Mouse (Mus musculus) kidney, embryonic 15.5 days (tissue): ENCODE measurements around the gene Atg7. TPM values are rescaled to one million over a fixed set of nuclear protein-coding genes. Genes with fewer than 3 reads are reported as not detected.

Experiments
- ATAC-seq: fragments of 200-750 bp; cut with Nextera tagmentation; replicated peaks from 2 replicates; pipeline ENCODE4 v1.8.0; 2017; ENCODE audit warnings: moderate TSS enrichment; ENCODE audit not compliant: low FRiP score
- H3K27ac ChIP-seq: fragments of 300-500 bp; sonication (generic); 2 replicates; pipeline ENCODE4 v1.5.1; 2015; ENCODE audit warnings: mild to moderate bottlenecking, inconsistent platforms
- H3K27me3 ChIP-seq: fragments of 300-500 bp; sonication (generic); 2 replicates; pipeline ENCODE4 v1.6.1; 2015; ENCODE audit warnings: inconsistent platforms
- H3K36me3 ChIP-seq: fragments of 300-500 bp; sonication (generic); 2 replicates; pipeline ENCODE4 v1.6.1; 2015; ENCODE audit warnings: inconsistent platforms
- H3K4me1 ChIP-seq: fragments of 300-500 bp; sonication (generic); 2 replicates; pipeline ENCODE4 v1.6.1; 2015; ENCODE audit warnings: inconsistent platforms
- H3K4me2 ChIP-seq: fragments of 300-500 bp; sonication (generic); 2 replicates; pipeline ENCODE4 v1.6.1; 2015; ENCODE audit warnings: moderate library complexity, mild to moderate bottlenecking, inconsistent platforms
- H3K4me3 ChIP-seq: fragments of 300-500 bp; sonication (generic); replicated peaks from 2 replicates; pipeline ENCODE4 v1.5.1; 2015; ENCODE audit warnings: mild to moderate bottlenecking, inconsistent platforms
- H3K9ac ChIP-seq: fragments of 300-500 bp; sonication (generic); 2 replicates; pipeline ENCODE4 v1.6.1; 2015; ENCODE audit warnings: mild to moderate bottlenecking, inconsistent platforms
- H3K9me3 ChIP-seq: fragments of 300-500 bp; sonication (generic); replicated peaks from 2 replicates; pipeline ENCODE4 v1.6.1; 2016; ENCODE audit warnings: inconsistent platforms
- WGBS: fragments of 180-500 bp; shearing (Covaris S2); methylation state at CpG from one replicate; pipeline ENCODE4 v1.1.7; 2015; ENCODE audit warnings: mixed read lengths; 5-methylcytosine and 5-hydroxymethylcytosine counted together
- polyA plus RNA-seq: library from polyadenylated mRNA; unstranded; fragments of >200 nt; fragmentation: Nextera tagmentation; extraction: Ambion mirVana; gene quantifications from 2 replicates; pipeline ENCODE4 v1.2.1, GENCODE M21; 2015

The Atg7 gene
- polyA plus RNA-seq, 1 experiment from 2014 or later: 23.4 TPM

- Histone ChIP-seq H3K4me3 (no peak overlapping the region), H3K27ac (no peak overlapping the region), H3K4me2 (no peak overlapping the region), H3K9me3 (no peaks in the 10 kb centered on the region), H3K27me3 (no peaks in the 10 kb centered on the region), H3K36me3 (no peaks in the 10 kb centered on the region), H3K4me1 (peaks cover 66% of the 10 kb centered on the region), H3K9ac (no peak overlapping the region)
- WGBS: 89% methylated on average over 8 of the region's 8 CpGs
- ATAC-seq: no peak
Measured at GRCm38 (mm10) chr6:114849787-114850186, 206.9 kb downstream of the Atg7 start.

- no peaks in the 10 kb centered on the region for H3K27me3 ChIP-seq
- H3K4me2 ChIP-seq: no peak overlapping the region
- no peak overlapping the region for H3K27ac ChIP-seq
- H3K4me3 ChIP-seq: no peak overlapping the region
- ATAC-seq: no peak
- H3K4me1 ChIP-seq: peaks cover 73% of the 10 kb centered on the region
- H3K9ac ChIP-seq: no peak overlapping the region
- no peaks in the 10 kb centered on the region for H3K9me3 ChIP-seq
- 57% methylated on average over 7 of the region's 7 CpGs for WGBS
- no peaks in the 10 kb centered on the region for H3K36me3 ChIP-seq
Measured at GRCm38 (mm10) chr6:114851688-114852087, 208.8 kb downstream of the Atg7 start.

- 46% methylated on average over 3 of the region's 3 CpGs for WGBS
- Histone ChIP-seq H3K4me1 (peaks cover 75% of the 10 kb centered on the region), H3K4me3 (no peak overlapping the region), H3K27me3 (no peaks in the 10 kb centered on the region), H3K4me2 (no peak overlapping the region), H3K9me3 (no peaks in the 10 kb centered on the region), H3K27ac (no peak overlapping the region), H3K9ac (no peak overlapping the region), H3K36me3 (no peaks in the 10 kb centered on the region)
- no peak for ATAC-seq
Measured at GRCm38 (mm10) chr6:114852739-114853138, 209.8 kb downstream of the Atg7 start.

- peak; percentile 74 for ATAC-seq
- WGBS: 19% methylated on average over 2 of the region's 2 CpGs
- Histone ChIP-seq H3K9ac (no peak overlapping the region), H3K4me2 (no peak overlapping the region), H3K4me1 (peaks cover 80% of the 10 kb centered on the region), H3K27ac (peak overlapping the region; percentile 60), H3K9me3 (no peaks in the 10 kb centered on the region), H3K36me3 (peaks cover 10% of the 10 kb centered on the region), H3K4me3 (no peak overlapping the region), H3K27me3 (no peaks in the 10 kb centered on the region)
Measured at GRCm38 (mm10) chr6:114854368-114854767, 211.5 kb downstream of the Atg7 start.

GRCm38 (mm10) chr6:114855644-114856043 lies 212.7 kb downstream of the Atg7 start:
- H3K9ac ChIP-seq: no peak overlapping the region
- 56% methylated on average over 3 of the region's 3 CpGs for WGBS
- peaks cover 15% of the 10 kb centered on the region for H3K36me3 ChIP-seq
- H3K4me3 ChIP-seq: no peak overlapping the region
- no peak overlapping the region for H3K4me2 ChIP-seq
- H3K9me3 ChIP-seq: no peaks in the 10 kb centered on the region
- no peak overlapping the region for H3K27ac ChIP-seq
- peaks cover 88% of the 10 kb centered on the region for H3K4me1 ChIP-seq
- no peak for ATAC-seq
- no peaks in the 10 kb centered on the region for H3K27me3 ChIP-seq

- Histone ChIP-seq H3K36me3 (peaks cover 24% of the 10 kb centered on the region), H3K4me3 (no peak overlapping the region), H3K9me3 (no peaks in the 10 kb centered on the region), H3K9ac (no peak overlapping the region), H3K4me2 (no peak overlapping the region), H3K27ac (0 out of 2 replicates have a peak overlapping the region, but pooled peaks have one; percentile 41), H3K4me1 (peaks cover 94% of the 10 kb centered on the region), H3K27me3 (no peaks in the 10 kb centered on the region)
- no peak for ATAC-seq
- 66% methylated on average over 4 of the region's 4 CpGs for WGBS
Measured at GRCm38 (mm10) chr6:114856501-114856900, 213.6 kb downstream of the Atg7 start.

GRCm38 (mm10) chr6:114857996-114858721 lies 215.3 kb downstream of the Atg7 start:
- Histone ChIP-seq H3K4me3 (no peak overlapping the region), H3K9me3 (no peaks in the 10 kb centered on the region), H3K27ac (peak overlapping the region; percentile 41; the same call in 1 of the 2 replicates), H3K36me3 (peaks cover 41% of the 10 kb centered on the region), H3K4me1 (peaks cover 85% of the 10 kb centered on the region), H3K27me3 (no peaks in the 10 kb centered on the region), H3K4me2 (no peak overlapping the region), H3K9ac (no peak overlapping the region)
- 0 out of 2 replicates have a peak, but pooled peaks have one; percentile 16 for ATAC-seq
- 81% methylated on average over 3 of the region's 3 CpGs for WGBS

- WGBS: 53% methylated on average over 4 of the region's 4 CpGs
- Histone ChIP-seq H3K36me3 (peaks cover 46% of the 10 kb centered on the region), H3K4me1 (peaks cover 82% of the 10 kb centered on the region), H3K27ac (peak overlapping the region; percentile 41; the same call in 1 of the 2 replicates), H3K4me2 (no peak overlapping the region), H3K27me3 (no peaks in the 10 kb centered on the region), H3K4me3 (no peak overlapping the region), H3K9ac (no peak overlapping the region), H3K9me3 (no peaks in the 10 kb centered on the region)
- ATAC-seq: 0 out of 2 replicates have a peak, but pooled peaks have one; percentile 3
Measured at GRCm38 (mm10) chr6:114858722-114859053, 215.8 kb downstream of the Atg7 start.

GRCm38 (mm10) chr6:114860677-114861568 lies 218.0 kb downstream of the Atg7 start:
- Histone ChIP-seq H3K27me3 (no peaks in the 10 kb centered on the region), H3K9me3 (no peaks in the 10 kb centered on the region), H3K4me1 (peaks cover 69% of the 10 kb centered on the region), H3K27ac (peak overlapping the region; percentile 54), H3K9ac (no peak overlapping the region), H3K4me3 (no peak overlapping the region), H3K4me2 (no peak overlapping the region), H3K36me3 (peaks cover 56% of the 10 kb centered on the region)
- no peak for ATAC-seq
- WGBS: 69% methylated on average over 14 of the region's 14 CpGs

- ATAC-seq: no peak
- Histone ChIP-seq H3K36me3 (peaks cover 56% of the 10 kb centered on the region), H3K27ac (peak overlapping the region; percentile 54), H3K4me1 (peaks cover 66% of the 10 kb centered on the region), H3K9me3 (no peaks in the 10 kb centered on the region), H3K4me2 (no peak overlapping the region), H3K4me3 (no peak overlapping the region), H3K9ac (no peak overlapping the region), H3K27me3 (no peaks in the 10 kb centered on the region)
- 78% methylated on average over 9 of the region's 9 CpGs for WGBS
Measured at GRCm38 (mm10) chr6:114861591-114861990, 218.7 kb downstream of the Atg7 start.

- Histone ChIP-seq H3K4me2 (no peak overlapping the region), H3K9me3 (no peaks in the 10 kb centered on the region), H3K27me3 (no peaks in the 10 kb centered on the region), H3K36me3 (peaks cover 56% of the 10 kb centered on the region), H3K4me3 (no peak overlapping the region), H3K4me1 (peaks cover 65% of the 10 kb centered on the region), H3K9ac (no peak overlapping the region), H3K27ac (no peak overlapping the region)
- ATAC-seq: no peak
- WGBS: 67% methylated on average over 9 of the region's 9 CpGs
Measured at GRCm38 (mm10) chr6:114862046-114862445, 219.1 kb downstream of the Atg7 start.

GRCm38 (mm10) chr6:114863501-114863900 lies 220.6 kb downstream of the Atg7 start:
- Histone ChIP-seq H3K27ac (no peak overlapping the region), H3K36me3 (peaks cover 55% of the 10 kb centered on the region), H3K9ac (no peak overlapping the region), H3K27me3 (no peaks in the 10 kb centered on the region), H3K9me3 (no peaks in the 10 kb centered on the region), H3K4me1 (peaks cover 53% of the 10 kb centered on the region), H3K4me3 (no peak overlapping the region), H3K4me2 (no peak overlapping the region)
- ATAC-seq: no peak
- WGBS: 88% methylated on average over 5 of the region's 5 CpGs
